Mouse (Mus musculus) ovary, adult 10 weeks (tissue): ENCODE data around the gene Synm. TPM values are rescaled to one million over a fixed set of nuclear protein-coding genes. Genes with fewer than 3 reads are reported as not detected.

Experiments
- polyA plus RNA-seq: library from polyadenylated mRNA; stranded (reverse); fragments of 350-450 nt; fragmentation: Illumina TruSeq; extraction: RNeasy Lipid Tissue Mini Kit (QIAGEN cat#74804); gene quantifications from one replicate; pipeline ENCODE4 v1.2.3, GENCODE M21; 2014

Synm gene
- polyA plus RNA-seq, result 62.8 TPM

GRCm38 (mm10) chr7:67759629-67759995 lies at the start of gene Synm:
TSS of gene Synm (minus strand) at chr7:67759742.

Other genes starting within 250 kb of the Synm start
- 16.9 TPM for gene Lrrc28, start 114.5 kb downstream of the Synm start, polyA plus RNA-seq
- gene Ttc23, start 112.3 kb downstream of the Synm start, polyA plus RNA-seq, result 104 TPM
- 43.6 TPM for gene Igf1r, start 193.1 kb upstream of the Synm start, polyA plus RNA-seq